Mouse (Mus musculus) thymus, postnatal 10 days (tissue): ENCODE measurements around the gene Snx32.

Experiments
- DNase-seq, 2 experiments: peaks; one replicate each; pipeline ENCODE4 v3.0.0; 2021; ENCODE audit warnings: low spot score in 2 of 2

Gene Snx32

GRCm38 (mm10) chr19:5483386-5484359 lies 26.7 kb downstream of the Snx32 start:
- peak in 1 of 2 experiments; percentile 2 for DNase-seq

GRCm38 (mm10) chr19:5481398-5481797 lies 28.9 kb downstream of the Snx32 start:
- no peak for DNase-seq

GRCm38 (mm10) chr19:5480016-5480415 lies 30.3 kb downstream of the Snx32 start:
- no peak for DNase-seq

GRCm38 (mm10) chr19:5477668-5478300 lies 32.6 kb downstream of the Snx32 start:
- no peak for DNase-seq

GRCm38 (mm10) chr19:5477004-5477667 lies 33.2 kb downstream of the Snx32 start:
- no peak for DNase-seq

GRCm38 (mm10) chr19:5475069-5475714 lies 35.1 kb downstream of the Snx32 start:
- DNase-seq, result no peak

GRCm38 (mm10) chr19:5474281-5475068 lies 35.9 kb downstream of the Snx32 start:
- DNase-seq, result no peak

- DNase-seq, result peak; percentile 44 to 51
These were observed 36.6 kb downstream of the Snx32 start, which contains the start of gene Efemp2 for GRCm38 (mm10) chr19:5473720-5474119. Efemp2 (plus strand) TSS chr19:5473954.

GRCm38 (mm10) chr19:5472857-5473256 lies 37.5 kb downstream of the Snx32 start:
- DNase-seq, result no peak

- no peak for DNase-seq
These were observed 38.5 kb downstream of the Snx32 start for GRCm38 (mm10) chr19:5471846-5472245.

GRCm38 (mm10) chr19:5468374-5468773 lies 42.0 kb downstream of the Snx32 start, which contains the start of gene Ctsw:
Ctsw (minus strand) TSS chr19:5468507.
- DNase-seq, result peak; percentile 67 to 69

- DNase-seq, result no peak
These were observed 43.3 kb downstream of the Snx32 start for GRCm38 (mm10) chr19:5466916-5467500.

- DNase-seq, result no peak
These were observed 45.3 kb downstream of the Snx32 start for GRCm38 (mm10) chr19:5465037-5465436.

GRCm38 (mm10) chr19:5463791-5464562 lies 46.4 kb downstream of the Snx32 start:
- peak; percentile 50 to 75 for DNase-seq

GRCm38 (mm10) chr19:5463212-5463611 lies 47.1 kb downstream of the Snx32 start:
- DNase-seq, result no peak

- DNase-seq, result no peak
These were observed 48.9 kb downstream of the Snx32 start for GRCm38 (mm10) chr19:5461411-5461810.

GRCm38 (mm10) chr19:5460465-5460911 lies 49.9 kb downstream of the Snx32 start, which contains the start of gene Fibp:
Fibp (plus strand) TSS chr19:5460615.
- peak; percentile 65 to 81 for DNase-seq

GRCm38 (mm10) chr19:5459896-5460295 lies 50.4 kb downstream of the Snx32 start:
- DNase-seq, result no peak

GRCm38 (mm10) chr19:5459019-5459418 lies 51.3 kb downstream of the Snx32 start:
- no peak for DNase-seq
